Mouse (Mus musculus): ENCODE results near the gene Nfkbil1. TPM values are rescaled to one million over a fixed set of nuclear protein-coding genes. Genes with fewer than 3 reads are reported as not detected.

The Nfkbil1 gene
- total RNA-seq, 2 experiments from 2014 or later: 9.9 to 11.1 TPM

DNA sequence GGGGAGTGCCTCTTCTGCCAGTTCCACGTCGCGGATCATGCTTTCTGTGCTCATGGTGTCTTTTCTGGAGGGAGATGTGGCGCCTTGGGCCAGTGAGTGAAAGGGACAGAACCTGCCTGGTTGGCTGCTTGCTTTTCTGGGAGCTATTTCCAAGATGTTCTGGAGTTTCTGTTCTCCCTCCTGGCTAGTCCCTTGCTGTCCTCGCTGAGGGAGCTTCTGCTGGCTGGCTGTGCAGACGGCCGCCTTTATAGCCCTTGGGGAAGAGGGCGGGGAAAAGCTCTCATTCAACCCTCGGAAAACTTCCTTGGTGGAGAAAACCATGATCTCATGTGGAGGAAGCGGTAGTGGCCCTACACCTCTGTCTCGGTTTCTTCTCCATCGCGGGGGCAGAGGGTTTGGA, 33.8 kb downstream of the Nfkbil1 start, which contains the start of gene Tnf:
TSS of gene Tnf (minus strand) at position 221 of the 400 bp plus-strand sequence.
- no peak for DNase-seq

DNA sequence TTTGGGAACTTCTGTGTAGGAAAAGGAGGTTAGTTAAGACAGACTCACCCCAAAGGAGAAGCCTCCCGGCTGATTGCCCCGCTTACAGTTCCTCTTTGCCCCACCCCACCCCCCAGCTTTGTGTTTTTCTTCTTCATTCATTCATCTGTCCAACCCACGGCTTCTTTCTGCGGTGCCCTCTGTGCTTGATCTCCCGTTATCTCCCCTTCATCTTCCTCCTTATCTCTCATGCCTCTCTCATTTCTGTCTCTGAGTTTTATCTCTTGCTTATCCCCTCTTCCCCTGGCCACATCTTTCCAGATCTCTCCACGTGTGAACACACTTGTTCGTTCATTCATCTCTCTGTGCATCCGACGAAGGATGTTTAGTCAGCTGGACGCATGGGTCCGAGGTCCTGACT, 34.5 kb downstream of the Nfkbil1 start:
- DNase-seq: no peak

DNA sequence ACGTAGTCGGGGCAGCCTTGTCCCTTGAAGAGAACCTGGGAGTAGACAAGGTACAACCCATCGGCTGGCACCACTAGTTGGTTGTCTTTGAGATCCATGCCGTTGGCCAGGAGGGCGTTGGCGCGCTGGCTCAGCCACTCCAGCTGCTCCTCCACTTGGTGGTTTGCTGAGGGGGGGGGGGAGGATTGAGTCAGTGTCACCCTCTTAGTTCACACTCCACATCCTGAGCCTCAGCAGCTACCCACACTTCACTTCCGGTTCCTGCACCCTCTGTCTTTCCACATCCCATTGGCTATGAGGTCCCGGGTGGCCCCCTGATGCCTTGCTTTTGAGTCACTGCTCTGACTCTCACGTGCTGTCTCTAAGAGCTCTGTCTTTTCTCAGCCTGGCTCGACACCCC, 35.2 kb downstream of the Nfkbil1 start:
- DNase-seq: no peak

DNA sequence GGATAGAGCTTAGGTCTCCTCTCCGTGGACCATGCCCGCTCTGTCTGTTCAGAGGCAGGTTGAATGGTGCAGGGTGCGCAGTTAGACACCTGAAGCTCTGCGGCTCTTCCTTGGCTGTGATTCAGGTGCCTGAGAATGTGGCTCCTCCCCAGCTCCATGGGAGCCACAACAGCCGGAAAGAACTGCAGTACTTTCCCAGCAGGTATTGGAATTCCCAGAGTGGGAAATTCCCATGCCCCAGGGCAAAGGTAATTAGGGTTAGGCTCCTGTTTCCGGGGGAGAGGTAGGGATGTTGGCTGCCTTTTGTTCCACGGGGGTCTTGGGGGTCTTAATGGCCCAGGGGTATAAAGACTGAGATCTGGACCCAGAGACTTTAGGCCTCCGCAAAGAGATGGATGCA, 36.6 kb downstream of the Nfkbil1 start:
- DNase-seq: no peak

DNA sequence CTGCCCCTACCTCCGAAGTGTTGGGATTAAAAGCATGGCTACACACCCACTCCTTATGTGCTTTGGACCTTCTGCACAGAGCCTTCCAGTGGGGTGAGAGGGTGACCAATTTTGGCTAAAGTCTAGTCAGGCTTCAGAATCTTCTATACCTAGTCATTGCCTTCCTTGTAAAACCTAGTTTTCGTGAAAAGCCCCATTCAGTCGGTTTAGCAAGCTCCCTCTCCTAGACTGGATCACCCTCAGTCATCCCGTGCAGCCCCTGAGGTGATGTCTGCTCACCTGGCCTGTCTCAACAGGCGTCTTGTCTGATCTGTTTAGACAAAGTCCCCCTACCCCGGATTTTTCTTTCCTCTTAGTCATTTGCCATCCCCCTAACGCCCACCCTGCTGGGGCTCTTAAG, 37.6 kb downstream of the Nfkbil1 start:
- DNase-seq: no peak

DNA sequence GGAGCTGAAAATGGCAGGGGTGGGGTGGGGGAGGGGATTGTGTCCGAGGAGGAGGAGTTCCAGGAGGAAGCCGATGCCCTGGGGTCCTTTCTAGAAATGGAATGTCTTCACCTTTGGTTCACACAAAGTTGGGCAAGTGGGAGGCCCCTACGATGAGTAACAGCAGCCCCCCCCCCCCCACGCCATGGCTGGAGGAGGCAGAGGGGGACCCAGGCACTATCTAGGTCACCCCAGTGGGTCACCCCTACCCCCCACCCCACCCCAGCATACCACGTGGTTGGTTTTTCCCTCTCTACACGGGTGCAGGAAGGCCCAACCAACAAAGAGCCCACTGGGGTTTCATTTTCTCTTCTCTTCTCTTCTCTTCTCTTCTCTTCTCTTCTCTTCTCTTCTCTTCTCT, 38.5 kb downstream of the Nfkbil1 start:
- no peak for DNase-seq

DNA sequence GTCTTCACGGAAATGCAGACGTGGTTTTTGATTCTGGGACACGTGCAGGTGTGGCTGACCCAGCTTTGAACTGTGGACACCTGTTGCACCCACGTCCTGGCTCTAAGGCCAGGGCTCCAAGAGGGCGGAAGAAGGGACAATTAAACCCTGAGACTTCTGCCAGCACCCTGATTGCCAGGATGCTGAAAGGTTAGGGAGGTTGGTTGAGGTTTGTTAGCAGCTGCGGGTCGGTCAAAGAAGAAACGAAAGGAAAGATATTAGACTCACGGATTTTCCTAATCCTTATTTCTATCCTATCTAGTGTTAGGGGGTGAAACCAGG, 39.3 kb downstream of the Nfkbil1 start:
- no peak for DNase-seq

DNA sequence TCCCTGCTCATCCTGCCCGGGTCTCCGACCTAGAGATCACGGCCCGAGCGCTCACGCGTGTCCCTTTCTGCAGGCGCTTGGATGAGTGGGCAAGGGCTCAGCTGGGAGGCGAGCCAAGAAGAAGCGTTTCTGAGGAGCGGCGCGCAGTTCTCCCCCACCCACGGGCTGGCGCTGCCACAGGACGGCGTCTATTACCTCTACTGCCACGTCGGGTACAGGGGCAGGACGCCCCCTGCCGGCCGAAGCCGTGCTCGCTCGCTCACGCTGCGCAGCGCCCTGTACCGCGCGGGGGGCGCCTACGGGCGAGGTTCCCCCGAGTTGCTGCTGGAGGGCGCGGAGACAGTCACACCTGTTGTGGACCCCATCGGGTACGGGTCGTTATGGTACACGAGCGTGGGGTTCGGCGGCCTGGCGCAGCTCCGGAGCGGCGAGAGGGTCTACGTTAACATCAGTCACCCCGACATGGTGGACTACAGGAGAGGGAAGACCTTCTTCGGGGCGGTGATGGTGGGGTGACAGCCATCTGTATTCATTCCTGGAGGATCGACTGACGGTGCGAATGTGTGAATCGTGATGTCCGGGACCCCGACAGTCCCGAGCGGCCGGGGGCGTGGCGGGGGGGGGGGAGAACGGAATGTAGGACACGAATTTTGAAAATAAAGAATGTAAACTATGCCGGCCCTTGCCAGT, 39.8 kb downstream of the Nfkbil1 start:
- peak; percentile 94 for DNase-seq

DNA sequence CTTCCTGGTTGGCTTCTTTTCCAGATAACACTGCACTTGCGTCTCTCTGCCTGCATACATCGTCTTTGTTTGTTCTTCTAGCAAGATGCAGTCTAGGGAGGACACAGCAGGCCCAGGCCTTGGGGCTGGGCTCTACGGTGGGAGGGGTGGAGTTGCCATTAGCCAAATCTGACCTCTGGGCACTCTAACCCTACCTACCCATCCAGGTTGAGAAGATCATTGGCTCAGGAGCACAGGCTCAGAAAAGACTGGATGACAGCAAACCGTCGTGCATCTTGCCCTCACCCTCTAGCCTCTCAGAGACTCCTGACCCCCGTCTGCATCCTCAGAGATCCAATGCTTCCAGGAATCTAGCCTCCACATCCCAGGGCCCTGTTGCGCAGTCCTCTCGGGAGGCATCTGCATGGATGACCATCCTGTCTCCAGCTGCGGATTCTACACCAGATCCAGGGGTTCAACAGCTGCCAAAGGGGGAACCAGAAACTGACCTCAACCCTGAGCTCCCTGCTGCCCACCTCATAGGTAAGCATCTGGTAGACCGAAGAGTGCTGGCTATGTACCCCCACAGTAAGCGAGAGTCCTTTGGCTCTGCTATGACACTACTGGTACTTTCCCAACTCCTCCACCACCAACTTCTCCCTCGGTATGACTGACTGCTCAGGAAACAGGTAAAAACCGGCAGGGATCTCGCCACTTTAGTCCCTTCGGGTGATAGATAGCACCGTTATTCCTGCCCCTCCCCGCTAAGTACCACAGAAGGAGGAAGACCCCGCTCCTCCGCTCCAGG, 40.6 kb downstream of the Nfkbil1 start:
- no peak for DNase-seq

DNA sequence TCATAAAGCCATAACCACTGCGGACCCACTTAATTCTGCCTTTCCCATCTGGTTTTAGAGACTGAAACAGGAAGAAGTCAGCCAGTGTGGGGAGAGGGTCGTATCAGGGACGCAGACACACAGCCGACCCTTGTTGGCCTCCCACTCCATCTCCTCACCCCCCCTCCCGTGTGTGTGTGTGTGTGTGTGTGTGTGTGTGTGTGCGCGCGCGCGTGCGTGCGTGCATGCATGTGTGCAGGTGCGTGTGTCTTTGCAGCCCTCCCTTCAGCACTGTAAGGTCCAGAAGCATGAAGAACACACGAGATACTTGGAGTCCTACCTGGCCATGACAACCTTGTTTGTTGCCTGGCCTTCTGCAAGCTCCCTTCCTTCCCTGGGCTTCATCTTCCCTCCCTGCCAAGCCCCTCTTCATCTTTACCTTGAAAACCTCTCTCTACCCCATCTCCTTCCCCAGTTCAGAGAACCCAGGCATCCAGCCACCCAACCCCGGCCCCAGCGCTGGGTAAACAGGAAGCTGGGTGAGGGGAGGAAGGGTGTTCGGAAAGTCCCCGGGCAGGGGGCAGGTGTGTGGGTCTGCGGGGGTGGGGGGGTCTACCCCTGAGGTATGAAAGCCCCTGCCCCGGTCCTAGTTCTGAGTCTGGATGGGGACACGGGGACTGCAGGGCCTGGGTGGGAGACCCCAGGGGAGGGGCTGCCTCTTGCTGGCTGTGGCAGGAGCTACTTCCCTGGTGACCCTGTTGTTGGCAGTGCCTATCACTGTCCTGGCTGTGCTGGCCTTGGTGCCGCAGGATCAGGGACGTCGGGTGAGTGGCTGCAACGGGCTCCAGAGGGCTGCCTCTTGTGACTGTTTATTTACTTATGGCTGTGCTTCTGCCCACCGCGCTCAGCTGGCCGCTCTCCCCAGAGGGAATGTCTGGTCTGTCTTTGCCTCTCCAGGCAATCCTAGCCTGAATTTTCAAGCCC, 41.4 kb downstream of the Nfkbil1 start, which contains the start of gene Ltb:
TSS of gene Ltb (plus strand) at position 559 of the 963 bp plus-strand sequence.
- DNase-seq: no peak

DNA sequence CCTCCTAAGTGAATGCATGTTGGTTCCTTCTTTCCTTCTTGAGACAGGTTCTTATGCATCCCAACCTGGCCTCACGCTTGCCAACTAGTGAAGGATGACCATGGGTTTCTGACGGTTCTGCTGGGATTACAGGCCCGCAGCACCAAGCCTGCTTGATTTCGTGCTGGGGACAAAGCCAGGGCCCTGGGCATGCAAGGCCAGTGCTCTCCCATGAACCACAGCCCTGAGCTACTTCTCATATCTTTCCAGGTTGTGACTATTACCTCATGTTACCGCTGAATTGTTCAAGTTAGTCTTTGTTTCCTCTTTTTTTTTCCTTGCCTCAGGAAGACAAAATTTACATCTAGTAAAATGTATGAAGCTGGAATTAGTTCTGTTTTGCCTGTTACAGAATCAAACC, 42.7 kb downstream of the Nfkbil1 start:
- DNase-seq: no peak

DNA sequence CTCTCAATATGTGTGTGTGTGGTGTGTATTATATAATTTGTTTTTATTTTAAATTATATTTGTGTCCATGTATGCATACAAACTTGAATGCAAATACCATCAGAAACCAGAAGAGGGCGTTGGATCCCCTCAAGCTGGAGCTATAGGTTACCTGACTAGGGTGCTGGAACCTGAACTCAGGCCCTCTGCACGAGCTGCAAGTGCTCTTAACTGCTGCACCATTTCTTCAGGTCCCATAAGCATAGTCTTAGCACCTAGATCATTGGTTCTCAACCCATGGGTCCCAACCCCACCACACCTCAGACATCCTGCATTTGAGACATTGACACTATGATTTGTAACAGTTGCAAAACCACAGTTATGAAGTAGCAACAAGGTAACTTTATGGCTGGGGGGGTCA, 43.9 kb downstream of the Nfkbil1 start:
- DNase-seq: no peak

DNA sequence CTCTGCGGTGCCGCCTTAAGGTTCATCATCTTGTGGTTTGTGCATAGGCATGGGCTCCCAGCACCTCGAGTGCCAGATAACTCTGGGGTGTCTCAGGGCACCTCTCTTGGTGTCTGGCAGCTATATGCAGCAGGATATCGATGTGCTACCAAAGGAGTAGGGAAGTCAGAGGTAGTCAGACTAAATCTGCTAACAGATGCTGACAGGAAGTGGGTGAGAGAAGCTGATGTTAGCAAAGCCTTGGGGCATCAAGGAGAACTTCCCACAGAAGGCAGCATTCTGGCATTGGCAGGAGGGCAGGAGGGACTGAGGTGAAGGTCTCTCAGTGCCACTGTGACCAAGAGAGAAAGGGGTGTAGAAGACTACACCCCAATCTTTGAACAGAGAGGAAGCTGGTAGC, 45.5 kb downstream of the Nfkbil1 start:
- no peak for DNase-seq

DNA sequence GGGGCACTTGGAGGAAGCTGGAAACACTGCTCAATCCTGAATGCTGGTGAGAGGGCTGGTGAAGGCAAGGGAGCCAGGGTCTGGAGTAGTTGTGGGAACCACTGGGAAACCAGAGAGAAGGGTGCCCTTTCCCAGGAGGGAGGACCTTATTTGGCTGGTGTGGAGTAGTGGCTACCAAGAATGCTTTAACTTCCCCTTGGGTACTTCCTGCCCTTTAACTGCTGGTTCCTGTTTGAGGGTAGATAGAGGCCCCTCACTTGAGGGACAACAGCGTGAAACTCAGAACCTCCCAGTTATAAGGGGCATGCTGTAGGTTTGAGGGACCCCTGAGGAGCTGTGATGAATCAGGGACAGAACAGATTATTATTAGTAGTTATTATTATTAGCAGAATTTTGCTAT, 46.4 kb downstream of the Nfkbil1 start:
- no peak for DNase-seq

DNA sequence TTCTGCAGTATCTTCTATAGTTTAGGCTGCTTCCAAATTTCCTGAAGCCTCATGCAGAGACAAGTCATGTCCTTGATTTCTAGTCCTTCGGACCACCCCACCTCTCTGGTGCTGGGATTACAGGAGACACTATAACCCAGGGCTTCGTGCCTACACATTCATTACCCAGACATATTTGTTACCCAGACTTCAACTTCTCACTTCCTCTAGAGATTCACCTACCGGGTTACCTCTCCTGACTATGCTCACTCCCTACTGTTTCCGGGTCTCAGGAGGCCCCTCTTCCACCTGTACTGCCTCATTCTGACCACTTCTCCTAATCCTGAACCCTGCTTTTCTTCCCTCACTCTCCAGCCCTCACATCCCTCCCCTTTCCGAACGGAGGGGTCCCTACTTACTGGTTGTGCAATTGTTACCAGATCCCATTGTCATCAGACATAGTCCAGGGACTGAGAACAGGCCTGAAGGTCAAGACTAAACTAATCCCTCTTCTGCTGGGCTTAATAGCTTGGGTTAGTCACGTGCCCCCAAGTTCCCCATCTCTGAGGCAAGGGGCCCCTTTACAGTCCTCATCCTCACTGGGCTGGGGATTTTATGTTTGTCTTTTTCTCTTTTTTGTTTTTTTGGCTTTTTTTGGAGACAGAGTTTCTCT, 47.5 kb downstream of the Nfkbil1 start, which contains the start of gene Lst1:
TSS of gene Lst1 (minus strand) at position 481 of the 652 bp plus-strand sequence.
- DNase-seq: no peak

DNA sequence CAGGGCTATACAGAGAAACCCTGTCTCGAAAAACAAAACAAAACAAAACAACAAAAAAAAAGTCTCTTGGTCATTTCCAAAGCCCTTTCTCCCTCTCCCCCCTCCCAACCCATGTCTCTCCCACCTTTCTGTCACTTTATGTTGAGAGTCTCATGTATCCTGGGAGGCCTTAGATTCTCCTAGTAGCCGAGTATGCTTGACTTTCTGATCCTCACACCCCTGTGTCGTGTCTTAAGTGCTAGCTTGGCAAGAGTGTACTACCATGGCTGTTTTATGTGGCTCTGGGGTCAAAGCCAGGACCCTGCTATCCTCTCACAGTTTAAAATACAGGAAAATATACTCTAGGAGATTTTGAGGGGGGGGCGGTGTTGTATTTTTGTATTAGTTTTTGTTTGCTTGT, 48.2 kb downstream of the Nfkbil1 start:
- DNase-seq: no peak

DNA sequence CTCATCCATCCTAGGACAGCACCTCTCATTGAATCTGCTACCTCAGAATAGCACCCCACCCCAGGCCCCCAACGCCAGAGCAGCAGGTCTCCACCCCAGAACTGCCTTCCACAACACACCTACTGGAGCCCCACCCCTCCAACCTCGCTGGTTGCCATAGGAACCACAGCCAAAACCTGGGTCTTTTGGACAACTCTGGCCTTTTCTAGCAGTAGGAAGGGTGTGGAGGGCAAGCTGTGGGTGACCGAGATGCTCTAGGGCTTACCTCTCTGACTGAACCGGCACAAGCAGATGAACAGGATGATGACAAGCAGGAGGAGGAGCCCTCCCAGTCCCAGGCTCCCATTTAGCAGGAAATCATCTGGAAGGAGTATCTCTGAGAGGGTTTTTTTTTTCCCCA, 48.9 kb downstream of the Nfkbil1 start:
- DNase-seq: no peak

DNA sequence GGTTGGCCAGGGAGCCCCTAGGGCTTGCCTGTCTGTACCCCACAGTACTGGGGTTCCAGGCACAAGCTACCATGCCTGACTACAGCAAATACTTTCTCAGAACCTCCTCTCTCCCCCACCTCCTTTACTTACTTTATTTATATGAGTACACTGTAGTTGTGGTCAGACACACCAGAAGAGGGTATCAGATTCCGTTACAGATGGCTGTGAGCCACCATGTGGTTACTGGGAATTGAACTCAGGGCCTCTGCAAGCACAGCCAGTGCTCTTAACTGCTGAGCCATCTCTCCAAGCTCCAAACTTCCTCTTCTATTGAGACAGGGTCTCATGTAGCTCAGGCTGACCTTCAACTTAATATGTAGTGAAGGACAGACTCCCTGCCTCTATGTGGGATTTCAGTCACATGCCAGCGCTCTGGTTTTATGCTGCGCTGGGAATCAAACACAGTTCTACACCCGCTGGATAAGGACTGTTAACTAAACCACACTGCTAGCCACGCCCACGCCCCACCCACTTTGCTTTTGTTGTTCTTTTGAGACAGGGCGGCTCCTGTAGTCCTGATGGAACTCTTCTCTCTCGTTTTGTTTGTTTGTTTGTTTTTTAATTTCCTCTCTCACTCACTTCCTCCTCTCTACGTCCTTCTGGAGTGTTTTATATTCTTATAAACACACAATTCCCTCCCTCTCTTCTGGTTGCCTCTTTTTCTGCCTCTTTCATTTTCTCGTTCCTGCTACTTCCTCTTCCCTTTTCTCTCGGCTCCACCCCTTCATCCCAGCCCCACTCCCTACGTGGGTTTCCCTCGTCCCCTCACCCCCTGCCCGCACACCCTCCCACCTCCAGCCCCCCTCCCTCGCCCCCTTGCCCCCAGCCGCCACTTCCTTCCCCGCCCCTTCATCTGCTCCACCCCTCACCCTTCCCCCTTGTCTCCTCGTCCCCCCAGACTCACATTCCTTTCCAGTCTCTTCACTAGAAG, 49.7 kb downstream of the Nfkbil1 start:
- DNase-seq: peak; percentile 75

DNA sequence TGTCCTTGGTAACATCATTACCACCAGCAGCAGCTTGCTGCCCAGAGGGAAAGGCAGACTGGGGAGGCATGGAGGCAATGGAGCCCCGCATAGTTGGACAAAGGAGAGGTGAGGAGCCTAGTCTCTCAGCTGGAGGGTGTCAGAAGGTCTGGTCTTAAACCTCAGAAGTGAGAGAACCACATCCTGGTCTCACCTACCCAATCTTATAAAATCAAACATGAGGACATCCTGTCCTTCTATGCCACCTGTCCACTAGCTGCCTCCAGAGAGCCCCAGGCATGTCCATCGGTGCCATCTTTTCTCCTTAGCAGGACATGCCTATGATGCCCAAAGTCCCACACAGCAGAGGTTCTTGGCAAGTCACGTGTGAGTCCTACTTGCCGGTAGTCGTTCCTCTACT, 55.5 kb downstream of the Nfkbil1 start:
- DNase-seq: no peak

DNA sequence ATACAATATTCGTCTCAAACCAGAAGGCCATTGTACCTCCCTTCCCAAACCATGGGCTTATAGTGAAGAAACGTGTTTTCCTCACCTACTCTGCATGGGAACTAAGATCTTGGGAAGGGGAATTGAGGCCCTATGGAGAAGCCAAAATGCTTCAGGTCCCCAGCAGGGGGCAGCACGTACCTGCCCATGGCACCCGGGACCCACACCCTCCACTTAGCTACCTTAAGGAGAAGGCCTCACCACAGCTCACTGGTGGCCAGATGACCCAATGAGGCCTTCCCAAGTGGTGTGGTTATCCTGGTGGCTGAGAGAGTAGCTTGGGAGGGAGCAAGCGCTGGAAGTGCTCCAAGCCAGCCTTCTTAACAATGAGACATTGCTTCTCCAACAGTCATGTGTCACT, 57.1 kb downstream of the Nfkbil1 start:
- DNase-seq: peak; percentile 83

DNA sequence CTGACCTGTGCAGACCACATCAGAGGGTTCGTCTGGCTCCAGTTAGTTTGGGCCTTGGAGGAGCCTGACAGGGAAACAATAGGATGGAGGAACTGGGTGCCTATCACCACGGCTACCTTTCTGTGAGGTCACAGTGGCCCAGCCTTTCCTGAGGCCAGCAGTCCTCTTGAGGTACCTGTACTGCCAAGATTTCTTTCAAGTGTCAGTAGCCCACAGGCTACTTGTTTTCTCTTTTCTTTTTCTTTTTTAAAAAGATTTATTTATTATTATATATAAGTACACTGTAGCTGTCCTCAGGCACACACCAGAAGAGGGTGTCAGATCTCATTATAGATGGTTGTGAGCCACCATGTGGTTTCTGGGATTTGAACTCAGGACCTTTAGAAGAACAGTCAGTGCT, 59.6 kb downstream of the Nfkbil1 start, which contains the start of gene Aif1:
TSS of gene Aif1 (minus strand) at position 101 of the 400 bp plus-strand sequence.
- DNase-seq: no peak
